Mouse (Mus musculus) midbrain, embryonic 13.5 days (tissue): ENCODE data around the gene Dnajc30. TPM values are rescaled to one million over a fixed set of nuclear protein-coding genes. Genes with fewer than 3 reads are reported as not detected.

Experiments used
- polyA plus RNA-seq: library from polyadenylated mRNA; unstranded; fragments of >200 nt; fragmentation: Nextera tagmentation; extraction: Ambion mirVana; gene quantifications from 2 replicates; pipeline ENCODE4 v1.2.1, GENCODE M21; 2015

Dnajc30 gene
- polyA plus RNA-seq, 1 experiment from 2014 or later, result 40.4 TPM

Other genes with a start within 250 kb of the Dnajc30 start
- not detected in 2 replicates for gene Tmem270, start 157.5 kb upstream of the Dnajc30 start, polyA plus RNA-seq
- 0.26 and 0.35 TPM in 2 replicates for gene Cldn13, start 148.7 kb upstream of the Dnajc30 start, polyA plus RNA-seq
- 7.5 and 7.7 TPM in 2 replicates for gene Mettl27, start 131.8 kb upstream of the Dnajc30 start, polyA plus RNA-seq
- gene Cldn4, start 117.3 kb upstream of the Dnajc30 start, polyA plus RNA-seq, result not detected in 2 replicates
- gene Cldn3, start 78.0 kb upstream of the Dnajc30 start, polyA plus RNA-seq, result 1.7 and 1.8 TPM in 2 replicates
- gene Abhd11, start 55.0 kb upstream of the Dnajc30 start, polyA plus RNA-seq, result 50.7 and 51.2 TPM in 2 replicates
- gene Stx1a, start 40.7 kb upstream of the Dnajc30 start, polyA plus RNA-seq, result 63.4 and 69.7 TPM in 2 replicates
- gene Bud23, start 757 bp downstream of the Dnajc30 start, polyA plus RNA-seq, result 89.8 and 103 TPM in 2 replicates
- 24.0 and 32.1 TPM in 2 replicates for gene Vps37d, start 14.1 kb downstream of the Dnajc30 start, polyA plus RNA-seq
- gene Mlxipl, start 25.7 kb downstream of the Dnajc30 start, polyA plus RNA-seq, result 1.2 and 1.6 TPM in 2 replicates
- gene Tbl2, start 85.5 kb downstream of the Dnajc30 start, polyA plus RNA-seq, result 13.7 and 14.3 TPM in 2 replicates
- 49.6 and 51.2 TPM in 2 replicates for gene Bcl7b, start 104.1 kb downstream of the Dnajc30 start, polyA plus RNA-seq
- gene Baz1b, start 123.1 kb downstream of the Dnajc30 start, polyA plus RNA-seq, result 40.0 and 44.3 TPM in 2 replicates
- 11.3 and 12.2 TPM in 2 replicates for gene Fzd9, start 187.0 kb downstream of the Dnajc30 start, polyA plus RNA-seq